Mouse (Mus musculus) kidney, postnatal 25 days (tissue): ENCODE results near the gene Lipe.
"Not testable (repeated sequence)": the region's sequence is repeated elsewhere in the genome, so short reads cannot be mapped to it uniquely, and the experiment has no call there.

Source experiments
- DNase-seq, 2 experiments: peaks; one replicate each; pipeline ENCODE4 v3.0.0; 2021; ENCODE audit warnings: mixed read lengths in 2 of 2

Gene Lipe

DNA sequence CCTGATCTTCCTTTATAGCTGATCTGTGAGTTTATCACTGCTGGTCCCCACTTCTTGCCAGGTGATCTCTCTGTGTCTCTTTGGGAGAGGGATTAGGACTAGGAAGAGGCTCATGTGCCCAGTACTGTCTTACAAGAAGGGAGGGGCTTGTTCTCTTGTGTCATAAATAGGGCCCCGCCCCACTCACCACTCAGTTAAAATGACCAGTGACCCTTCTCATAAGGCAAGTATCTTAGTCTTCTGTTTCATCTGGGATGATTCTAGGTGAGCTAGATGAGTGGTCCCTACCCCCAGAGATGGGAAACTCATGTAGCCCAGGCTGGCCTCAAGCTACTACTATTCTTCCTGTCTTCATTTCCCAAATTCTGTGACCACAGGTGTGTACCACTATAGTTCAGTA, at the start of gene Lipe:
Lipe (minus strand) TSS at position 101 of the 400 bp plus-strand sequence.
- no peak for DNase-seq

DNA sequence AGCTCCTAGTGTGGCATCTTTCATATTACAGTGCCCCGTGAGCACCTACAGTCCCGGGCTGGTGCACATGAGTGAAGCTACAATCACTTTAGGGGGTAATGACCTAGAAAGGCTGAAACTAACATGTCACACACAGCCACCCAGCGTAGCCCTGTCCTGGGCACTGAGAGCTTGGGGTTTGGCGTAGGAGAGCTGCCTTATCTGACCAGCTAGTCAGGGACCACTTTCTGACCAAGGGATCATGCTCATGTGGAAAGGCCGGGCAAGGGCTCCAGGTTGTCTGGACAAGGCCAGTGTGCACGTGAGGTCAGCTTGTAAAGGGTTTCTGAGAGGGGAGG, 42.3 kb upstream of the Lipe start:
- no peak for DNase-seq

- DNase-seq: peak; percentile 53 to 69
These were observed 41.7 kb upstream of the Lipe start for GRCm38 (mm10) chr7:25439978-25440815.

DNA sequence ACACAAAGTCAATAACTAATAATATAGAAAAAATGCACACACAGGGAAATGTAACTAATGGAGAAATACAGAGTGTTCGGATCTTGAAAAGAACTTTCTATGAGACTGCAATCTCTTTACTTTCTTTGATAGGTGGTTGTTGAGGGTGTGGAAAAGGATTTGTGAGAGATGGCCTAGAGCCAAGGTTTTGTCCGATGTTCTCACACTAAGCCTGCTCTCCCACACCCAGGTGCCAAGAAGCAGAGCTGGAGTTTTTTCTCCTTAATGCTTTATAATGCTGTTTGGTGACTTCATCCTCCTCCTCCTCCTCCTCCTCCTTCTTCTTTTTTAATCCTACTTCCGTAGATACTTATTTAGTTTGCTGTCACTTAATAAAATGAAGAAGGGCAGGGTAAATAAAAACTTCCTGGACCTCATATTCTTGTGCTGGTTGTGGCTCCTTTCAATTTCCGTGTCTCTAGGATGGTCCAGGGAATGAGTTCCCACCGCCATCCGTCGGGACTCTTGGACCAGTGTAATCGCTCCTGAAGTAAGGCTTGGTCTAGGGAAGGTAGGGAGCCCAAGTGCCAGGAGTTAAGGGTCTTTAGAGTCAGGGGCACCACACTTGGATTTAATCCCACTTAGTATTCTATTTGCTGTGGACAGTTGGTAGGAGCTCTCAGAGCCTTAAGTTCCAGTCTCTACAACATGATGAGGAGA, 40.8 kb upstream of the Lipe start:
- DNase-seq: no peak

GRCm38 (mm10) chr7:25436704-25437103, 38.2 kb upstream of the Lipe start:
- DNase-seq: no peak

DNA sequence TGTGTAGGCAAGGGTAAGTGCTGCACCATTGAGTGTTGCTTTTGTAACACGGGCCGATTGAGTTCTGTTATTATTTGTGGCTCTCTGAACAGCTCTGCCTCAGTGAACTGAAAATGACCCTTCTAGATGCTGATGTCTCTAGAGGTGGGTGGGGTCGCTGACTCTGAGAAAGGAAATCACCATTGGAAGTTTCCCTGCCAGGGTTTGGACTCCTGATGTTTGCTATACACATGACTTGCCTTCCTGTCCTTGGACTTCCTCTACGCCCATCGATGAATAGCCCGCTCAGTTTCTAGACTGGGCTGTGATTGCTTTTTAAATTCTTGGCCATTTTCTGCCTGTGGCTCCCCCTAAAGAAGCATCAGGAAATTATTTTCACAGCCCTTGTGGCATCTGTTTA, 37.7 kb upstream of the Lipe start:
- peak; percentile 47 to 74 for DNase-seq

DNA sequence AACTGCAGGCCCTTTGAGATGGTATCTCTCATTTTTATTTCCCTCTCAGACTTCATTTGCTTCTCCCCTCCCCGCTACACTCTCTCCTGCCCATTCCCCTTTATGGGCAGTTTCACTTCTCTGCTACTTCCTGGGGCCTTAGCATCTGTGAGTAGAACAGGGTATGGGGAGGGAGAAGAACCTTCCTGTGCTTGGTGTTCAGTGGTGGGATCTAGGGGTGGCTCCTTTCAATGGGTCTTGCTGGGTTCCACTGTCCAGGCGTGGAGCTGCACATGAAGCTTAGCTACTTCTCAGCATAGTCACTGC, 37.0 kb upstream of the Lipe start:
- no peak for DNase-seq

DNA sequence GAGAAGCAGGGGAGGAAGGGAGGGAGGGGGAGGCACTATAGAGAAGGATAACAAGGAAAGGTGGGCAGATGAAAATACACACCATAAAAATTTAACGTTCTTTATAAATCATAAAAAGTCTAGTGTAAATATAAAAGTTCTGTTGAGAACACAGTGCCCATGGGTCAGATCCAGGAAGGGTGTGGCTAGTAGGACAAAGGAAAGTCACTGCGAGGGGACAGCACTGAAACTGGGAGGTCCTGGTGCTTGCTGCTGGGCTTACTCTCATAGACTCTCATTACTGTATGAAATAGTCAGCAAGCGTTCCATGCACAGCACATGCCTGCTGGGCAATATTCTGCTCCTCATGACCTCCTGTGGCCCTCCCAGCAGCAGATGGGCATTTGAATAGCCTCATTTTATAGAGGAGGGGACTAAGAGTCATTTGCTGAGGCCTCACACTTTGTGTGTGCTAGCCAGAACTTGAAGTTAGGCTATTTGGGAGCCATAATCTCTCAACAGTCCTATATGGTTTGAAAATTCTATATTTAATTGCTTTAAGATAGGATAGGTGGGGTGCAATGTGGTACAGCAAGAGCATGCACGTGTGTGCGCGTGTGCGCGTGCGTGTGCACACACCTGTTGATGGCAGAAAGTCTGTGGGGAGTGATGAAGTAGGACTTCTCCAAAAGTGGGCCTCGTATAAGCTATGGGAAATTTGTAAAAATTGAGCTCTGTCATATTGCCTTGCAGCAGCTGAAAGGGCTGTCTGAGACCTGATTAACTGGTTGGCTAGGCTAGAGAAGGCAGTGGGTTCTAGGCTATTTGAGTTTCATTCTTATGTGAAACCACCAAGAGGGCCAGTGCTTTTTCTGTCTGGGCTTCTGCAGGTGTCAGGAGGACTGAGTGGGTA, 36.4 kb upstream of the Lipe start:
- peak; percentile 44 to 70 for DNase-seq

- no peak for DNase-seq
These were observed 35.5 kb upstream of the Lipe start for GRCm38 (mm10) chr7:25433781-25434560.

- peak in 1 of 2 experiments; percentile 63 for DNase-seq
These were observed 34.6 kb upstream of the Lipe start for GRCm38 (mm10) chr7:25433007-25433541.

DNA sequence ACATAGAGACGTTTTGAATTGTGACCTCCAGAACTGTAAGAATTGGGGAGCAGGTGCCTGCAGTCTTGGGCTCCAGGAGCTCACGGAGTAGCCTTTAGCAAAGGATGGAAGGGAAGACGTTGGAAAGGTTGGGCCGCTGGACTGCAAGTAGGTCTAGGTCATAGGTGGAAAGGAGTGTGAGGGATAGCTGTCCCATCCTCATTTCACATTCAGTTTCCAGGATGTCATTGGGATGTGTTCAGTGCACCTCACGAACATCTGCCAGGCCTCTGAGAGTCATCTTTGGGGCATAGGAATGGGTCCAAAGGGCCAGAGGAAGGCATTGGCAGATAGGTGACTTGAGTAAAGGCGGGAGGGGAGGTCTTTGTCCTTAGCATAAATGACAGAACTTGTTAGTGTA, 33.9 kb upstream of the Lipe start:
- DNase-seq: no peak

DNA sequence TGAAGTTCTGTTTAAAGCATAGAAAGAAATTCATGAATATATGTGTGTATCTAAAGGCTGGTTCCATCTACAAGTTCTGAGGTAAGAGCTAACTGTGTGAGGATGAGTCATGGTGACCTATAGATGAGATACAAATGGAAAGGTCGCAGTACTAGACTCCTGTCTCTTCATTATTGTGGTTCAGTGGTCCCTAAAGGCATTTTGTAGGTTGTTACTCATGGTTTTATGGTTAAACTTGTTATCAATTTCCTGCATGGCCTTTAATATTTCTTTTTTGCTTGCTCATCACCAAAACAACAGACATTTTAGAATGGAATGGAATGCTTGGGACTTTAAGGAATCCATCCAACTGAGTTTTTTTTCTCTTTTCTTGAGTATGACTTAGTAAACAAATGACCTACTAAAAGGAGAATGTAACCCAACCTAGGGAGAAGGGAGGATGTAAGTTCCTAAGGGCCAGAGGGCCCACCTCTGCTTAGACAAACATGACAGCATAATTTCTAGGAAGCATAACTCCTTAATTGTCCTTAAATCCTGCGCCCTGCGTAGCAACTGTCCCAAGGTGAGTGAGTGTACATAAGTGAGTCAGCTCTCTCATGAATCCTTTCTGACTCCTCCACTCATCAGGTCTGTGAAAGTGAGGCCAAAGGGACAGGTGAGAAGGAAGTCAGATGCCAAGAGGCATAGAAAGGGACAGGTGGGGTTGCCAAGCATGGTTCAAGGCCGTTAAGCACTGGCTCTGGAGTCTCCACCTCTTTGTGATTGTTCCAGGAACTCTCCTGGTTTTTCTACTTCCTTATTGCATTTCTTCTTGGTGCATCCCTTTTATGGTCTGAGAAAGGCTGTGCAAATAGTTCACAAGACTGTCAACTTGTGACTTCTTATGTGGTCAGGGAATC, 31.6 kb upstream of the Lipe start:
- DNase-seq: no peak

GRCm38 (mm10) chr7:25428321-25428720, 29.8 kb upstream of the Lipe start:
- DNase-seq: no peak

- DNase-seq: no peak
These were observed 28.6 kb upstream of the Lipe start for GRCm38 (mm10) chr7:25427144-25427543.

DNA sequence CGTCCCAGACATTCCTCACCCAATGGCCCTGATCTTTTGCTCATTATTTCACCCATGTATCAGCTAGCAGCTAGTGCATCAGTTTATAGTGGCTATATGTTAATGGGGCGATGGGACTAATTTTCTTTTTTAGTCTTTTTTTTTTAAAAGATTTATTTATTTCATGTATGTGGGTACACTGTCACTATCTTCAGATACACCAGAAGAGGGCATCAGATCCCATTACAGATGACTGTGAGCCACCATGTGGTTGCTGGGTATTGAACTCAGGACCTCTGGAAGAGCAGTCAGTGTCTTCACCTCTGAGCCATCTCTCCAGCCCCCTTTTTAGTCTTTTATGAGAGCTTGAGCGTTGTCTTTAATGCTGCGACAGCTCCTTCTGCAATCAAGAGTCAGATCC, 27.9 kb upstream of the Lipe start:
- not testable (repeated sequence) for DNase-seq

- DNase-seq: peak; percentile 80 to 95
These were observed 25.9 kb upstream of the Lipe start for GRCm38 (mm10) chr7:25424429-25424828.

DNA sequence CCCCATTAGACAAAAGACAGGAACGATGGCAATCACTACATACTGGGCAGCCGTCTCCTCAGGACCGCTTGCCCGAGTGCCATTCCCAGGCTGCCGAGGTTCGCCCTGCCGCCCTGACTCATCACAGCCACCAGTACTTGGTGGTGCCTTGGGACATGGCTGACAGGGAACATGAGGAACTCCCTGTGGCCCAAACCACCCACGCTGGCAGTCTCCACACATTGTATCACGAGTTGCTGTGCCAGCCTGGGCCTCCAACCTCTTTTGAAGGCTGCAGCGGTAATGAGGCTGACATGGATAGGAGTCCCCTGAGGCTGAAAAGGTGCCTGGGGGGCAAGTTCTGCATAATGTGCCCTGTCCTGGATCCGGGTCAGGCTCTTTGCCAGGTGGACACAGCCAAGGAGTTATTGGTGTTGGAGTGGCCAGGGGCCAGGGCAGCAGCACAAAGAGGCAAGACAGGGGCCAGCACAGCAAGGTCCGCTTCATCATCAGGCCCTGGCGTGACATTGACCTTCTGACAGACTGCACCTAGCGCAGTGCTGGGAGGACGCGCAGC, 23.9 kb upstream of the Lipe start:
- DNase-seq: peak in 1 of 2 experiments; percentile 51

DNA sequence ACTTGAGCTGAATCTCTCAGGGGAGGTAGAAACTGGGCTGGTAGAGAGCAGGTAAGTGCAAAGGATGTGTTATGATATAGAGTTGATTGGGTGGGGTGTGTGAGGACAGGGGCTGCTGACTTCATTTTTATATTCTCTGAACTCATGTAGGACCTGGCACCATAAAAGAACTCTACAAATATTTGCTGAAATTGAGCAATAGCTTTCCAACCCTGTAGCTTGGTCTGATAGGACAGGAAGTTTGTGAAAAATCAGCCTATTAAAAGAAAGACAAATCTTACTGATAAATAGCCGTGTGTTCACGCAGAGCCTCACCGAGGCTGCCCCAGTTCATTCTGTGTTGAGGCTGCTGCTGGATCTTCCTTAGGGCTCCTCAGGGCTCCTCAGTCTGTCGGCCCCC, 21.4 kb upstream of the Lipe start:
- no peak for DNase-seq

GRCm38 (mm10) chr7:25419536-25419935, 21.0 kb upstream of the Lipe start:
- no peak for DNase-seq

- DNase-seq: peak in 1 of 2 experiments; percentile 73
These were observed 19.1 kb upstream of the Lipe start for GRCm38 (mm10) chr7:25417597-25417996.
